Mouse (Mus musculus) forebrain, embryonic 11.5 days (tissue): ENCODE data around the gene Ttll9. TPM values are rescaled to one million over a fixed set of nuclear protein-coding genes. Genes with fewer than 3 reads are reported as not detected.
A peak's percentile ranks its signal among the peaks of the same experiment; 100 is the strongest.

Experiments
- ATAC-seq: fragments of 200-750 bp; cut with Nextera tagmentation; replicated peaks from 2 replicates; pipeline ENCODE4 v1.8.0; 2017; ENCODE audit warnings: moderate TSS enrichment; ENCODE audit not compliant: low FRiP score
- DNase-seq: peaks from one replicate; pipeline ENCODE4 v3.0.0-alpha.2; 2017; ENCODE audit warnings: low spot score
- H3K27ac ChIP-seq: fragments of 300-500 bp; sonication (generic); 2 replicates; pipeline ENCODE4 v1.5.1; 2014; ENCODE audit warnings: low read depth, low read length
- H3K27me3 ChIP-seq: fragments of 300-500 bp; sonication (generic); 2 replicates; pipeline ENCODE4 v1.6.1; 2014; ENCODE audit warnings: mild to moderate bottlenecking, low read length, mixed read lengths; ENCODE audit not compliant: control insufficient read depth, insufficient read depth
- H3K36me3 ChIP-seq: fragments of 300-500 bp; sonication (generic); 2 replicates; pipeline ENCODE4 v1.6.1; 2014; ENCODE audit warnings: mild to moderate bottlenecking, low read length, moderate library complexity, mixed read lengths; ENCODE audit not compliant: control insufficient read depth, insufficient read depth
- H3K4me1 ChIP-seq: fragments of 300-500 bp; sonication (generic); replicated peaks from 2 replicates; pipeline ENCODE4 v1.6.1; 2014; ENCODE audit warnings: low read length, mixed read lengths; ENCODE audit not compliant: control insufficient read depth, insufficient read depth
- H3K4me2 ChIP-seq: fragments of 300-500 bp; sonication (generic); 2 replicates; pipeline ENCODE4 v1.6.1; 2014; ENCODE audit warnings: low read depth, mild to moderate bottlenecking, low read length, moderate library complexity, mixed read lengths; ENCODE audit not compliant: severe bottlenecking
- H3K4me3 ChIP-seq: fragments of 300-500 bp; sonication (generic); 2 replicates; pipeline ENCODE4 v1.5.1; 2014; ENCODE audit warnings: low read depth, low read length
- H3K9ac ChIP-seq: fragments of 300-500 bp; sonication (generic); 2 replicates; pipeline ENCODE4 v1.6.1; 2014; ENCODE audit warnings: low read length
- H3K9me3 ChIP-seq: fragments of 300-500 bp; sonication (generic); 2 replicates; pipeline ENCODE4 v1.6.1; 2016; ENCODE audit warnings: low read length, mixed read lengths; ENCODE audit not compliant: control insufficient read depth
- WGBS: fragments of 180-500 bp; shearing (Covaris S2); extraction: QIAGEN DNeasy Blood & Tissue Kit; methylation state at CpG from one replicate; pipeline ENCODE4 v1.1.7; 2014; 5-methylcytosine and 5-hydroxymethylcytosine counted together
- polyA plus RNA-seq: library from polyadenylated mRNA; unstranded; fragments of >200 nt; fragmentation: Nextera tagmentation; extraction: Ambion mirVana; gene quantifications from 2 replicates; pipeline ENCODE4 v1.2.1, GENCODE M21; 2014

Ttll9 gene
- polyA plus RNA-seq, 1 experiment from 2014 or later = 1.5 TPM

DNA sequence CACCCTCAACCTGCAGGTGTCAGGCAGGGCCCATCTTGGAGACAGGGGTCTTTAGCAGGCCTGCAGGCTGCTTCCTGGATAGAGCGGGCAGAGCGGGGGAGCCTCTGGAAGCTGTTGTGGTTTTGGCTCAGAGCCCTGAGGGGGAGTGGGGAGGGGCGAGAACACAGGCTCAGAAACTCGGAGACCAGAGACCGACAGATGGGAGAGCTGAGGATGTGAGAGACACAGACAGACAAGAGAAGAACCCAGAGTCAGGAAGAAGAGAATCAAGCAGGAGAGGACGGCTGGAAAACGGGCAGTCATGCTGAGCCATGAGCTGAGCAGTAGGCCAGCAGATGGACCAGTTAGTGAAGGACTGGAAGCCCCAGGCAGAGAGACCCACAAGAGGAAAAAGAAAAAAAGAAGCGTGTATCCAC, 83.6 kb downstream of the Ttll9 start:
- 45% methylated on average over 8 of the region's 8 CpGs for WGBS
- DNase-seq = no peak

GRCm38 (mm10) chr2:153047828-153048465, 85.7 kb downstream of the Ttll9 start:
- Histone ChIP-seq H3K4me1 (no peaks in the 10 kb centered on the region), H3K27me3 (peaks cover 13% of the 10 kb centered on the region), H3K9me3 (no peaks in the 10 kb centered on the region), H3K27ac (no peak overlapping the region), H3K9ac (no peak overlapping the region), H3K36me3 (no peaks in the 10 kb centered on the region), H3K4me3 (no peak overlapping the region), H3K4me2 (no peak overlapping the region)
- ATAC-seq (no peak), DNase-seq (peak; percentile 70)
- WGBS = 39% methylated on average over 17 of the region's 17 CpGs

More for the DNA sequence above, 83.6 kb downstream of the Ttll9 start:
- Histone ChIP-seq H3K27me3 (no peaks in the 10 kb centered on the region), H3K4me2 (no peak overlapping the region), H3K9me3 (no peaks in the 10 kb centered on the region), H3K27ac (peak overlapping the region; percentile 46; the same call in 1 of the 2 replicates), H3K9ac (no peak overlapping the region), H3K36me3 (no peaks in the 10 kb centered on the region), H3K4me3 (no peak overlapping the region), H3K4me1 (no peaks in the 10 kb centered on the region)
- no peak for ATAC-seq

GRCm38 (mm10) chr2:153049288-153049996, 87.2 kb downstream of the Ttll9 start:
- H3K9me3 ChIP-seq = no peaks in the 10 kb centered on the region

DNA sequence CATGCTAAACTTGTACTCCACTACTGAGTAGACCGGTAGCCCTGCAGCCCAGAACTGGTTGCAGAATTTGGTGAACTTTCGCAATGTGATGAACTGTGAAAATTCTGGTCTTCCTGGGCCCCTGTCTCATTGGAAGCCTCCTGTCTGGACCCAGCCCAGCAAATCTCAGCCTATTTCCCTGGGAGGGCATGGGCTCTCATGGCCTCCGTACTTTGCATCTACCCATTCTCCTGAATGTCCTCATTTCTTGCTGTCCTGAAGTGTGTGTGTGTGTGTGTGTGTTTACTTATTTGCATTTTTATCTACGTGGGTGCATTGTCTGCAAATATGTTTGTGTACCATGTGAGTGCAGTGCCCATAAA, 87.7 kb downstream of the Ttll9 start:
- Histone ChIP-seq H3K9me3 (no peaks in the 10 kb centered on the region), H3K9ac (no peak overlapping the region), H3K4me1 (no peaks in the 10 kb centered on the region), H3K27me3 (peaks cover 17% of the 10 kb centered on the region), H3K4me2 (no peak overlapping the region), H3K4me3 (no peak overlapping the region), H3K27ac (no peak overlapping the region), H3K36me3 (no peaks in the 10 kb centered on the region)
- WGBS = 87% methylated on average over 4 of the region's 4 CpGs
- ATAC-seq (no peak), DNase-seq (no peak)

More at GRCm38 (mm10) chr2:153049288-153049996, 87.2 kb downstream of the Ttll9 start:
- WGBS = 59% methylated on average over 9 of the region's 9 CpGs
- H3K4me1 ChIP-seq = no peaks in the 10 kb centered on the region
- peaks cover 17% of the 10 kb centered on the region for H3K27me3 ChIP-seq
- ATAC-seq = no peak
- no peak for DNase-seq
- H3K4me2 ChIP-seq = no peak overlapping the region
- no peak overlapping the region for H3K27ac ChIP-seq
- no peaks in the 10 kb centered on the region for H3K36me3 ChIP-seq
- H3K9ac ChIP-seq = no peak overlapping the region
- H3K4me3 ChIP-seq = no peak overlapping the region

DNA sequence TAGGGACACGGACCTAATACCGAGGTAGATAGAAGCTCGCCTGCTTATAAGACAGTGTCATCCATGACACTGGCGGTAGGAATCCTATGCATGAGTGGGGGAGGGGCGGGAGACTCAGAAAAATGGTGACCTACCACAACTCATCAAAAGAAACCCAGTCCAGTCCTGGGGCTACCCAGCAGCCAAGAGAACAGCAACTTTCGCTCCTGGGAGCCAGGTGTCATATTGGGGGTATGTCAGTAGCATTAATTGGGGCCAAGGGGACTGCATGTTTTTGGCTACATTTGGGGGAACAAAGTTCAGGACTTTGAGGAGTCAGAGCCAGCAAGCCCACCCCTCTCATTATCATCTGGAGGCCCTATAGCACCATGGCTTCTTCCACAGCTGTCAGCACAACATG, 88.8 kb downstream of the Ttll9 start:
- H3K27ac ChIP-seq = no peak overlapping the region
- H3K9ac ChIP-seq = no peak overlapping the region
- WGBS = 82% methylated on average over 6 of the region's 6 CpGs
- H3K27me3 ChIP-seq = peaks cover 17% of the 10 kb centered on the region
- no peaks in the 10 kb centered on the region for H3K36me3 ChIP-seq
- DNase-seq = no peak
- H3K9me3 ChIP-seq = no peaks in the 10 kb centered on the region
- no peaks in the 10 kb centered on the region for H3K4me1 ChIP-seq
- no peak overlapping the region for H3K4me3 ChIP-seq
- H3K4me2 ChIP-seq = no peak overlapping the region
- no peak for ATAC-seq

GRCm38 (mm10) chr2:153051537-153051936, 89.3 kb downstream of the Ttll9 start:
- 77% methylated on average over 9 of the region's 9 CpGs for WGBS
- ATAC-seq = no peak
- no peak for DNase-seq

GRCm38 (mm10) chr2:153052700-153053351, 90.5 kb downstream of the Ttll9 start:
- DNase-seq = no peak
- WGBS = 10% methylated on average over 30 of the region's 30 CpGs
- Histone ChIP-seq H3K4me1 (no peaks in the 10 kb centered on the region), H3K4me3 (no peak overlapping the region), H3K9ac (no peak overlapping the region), H3K27me3 (peaks cover 17% of the 10 kb centered on the region), H3K36me3 (no peaks in the 10 kb centered on the region), H3K9me3 (no peaks in the 10 kb centered on the region), H3K4me2 (no peak overlapping the region), H3K27ac (no peak overlapping the region)
- no peak for ATAC-seq

More at GRCm38 (mm10) chr2:153051537-153051936, 89.3 kb downstream of the Ttll9 start:
- H3K27ac ChIP-seq = no peak overlapping the region
- no peaks in the 10 kb centered on the region for H3K9me3 ChIP-seq
- no peak overlapping the region for H3K9ac ChIP-seq
- H3K27me3 ChIP-seq = peaks cover 17% of the 10 kb centered on the region
- H3K4me3 ChIP-seq = no peak overlapping the region
- H3K4me2 ChIP-seq = no peak overlapping the region
- no peaks in the 10 kb centered on the region for H3K4me1 ChIP-seq
- no peaks in the 10 kb centered on the region for H3K36me3 ChIP-seq

- DNase-seq (no peak), ATAC-seq (no peak)
- Histone ChIP-seq H3K9me3 (no peaks in the 10 kb centered on the region), H3K36me3 (no peaks in the 10 kb centered on the region), H3K4me1 (no peaks in the 10 kb centered on the region), H3K27me3 (peaks cover 17% of the 10 kb centered on the region), H3K9ac (no peak overlapping the region), H3K4me3 (no peak overlapping the region), H3K27ac (no peak overlapping the region), H3K4me2 (no peak overlapping the region)
- 91% methylated on average over 8 of the region's 8 CpGs for WGBS
These were observed 91.6 kb downstream of the Ttll9 start for GRCm38 (mm10) chr2:153053896-153054295.
